Mouse (Mus musculus) regulatory T cell (primary cell): ENCODE measurements at regions not wholly inside any gene's neighbourhood (a gene's known extent, or its start where the extent isn't known, plus 50 kb on each side); places are given as distances from the start of the nearest gene placed in this dataset.
"Not testable (repeated sequence)": the region's sequence is repeated elsewhere in the genome, so short reads cannot be mapped to it uniquely, and the experiment has no call there.

Experiments used
- in situ Hi-C: fragments of 300-600 bp; cut with MboI, MseI; formaldehyde crosslinking; loops from one replicate; pipeline ENCODE4 v1.15.1; 2025; ENCODE audit warnings: high pct_unique_total_duplicates

DNA sequence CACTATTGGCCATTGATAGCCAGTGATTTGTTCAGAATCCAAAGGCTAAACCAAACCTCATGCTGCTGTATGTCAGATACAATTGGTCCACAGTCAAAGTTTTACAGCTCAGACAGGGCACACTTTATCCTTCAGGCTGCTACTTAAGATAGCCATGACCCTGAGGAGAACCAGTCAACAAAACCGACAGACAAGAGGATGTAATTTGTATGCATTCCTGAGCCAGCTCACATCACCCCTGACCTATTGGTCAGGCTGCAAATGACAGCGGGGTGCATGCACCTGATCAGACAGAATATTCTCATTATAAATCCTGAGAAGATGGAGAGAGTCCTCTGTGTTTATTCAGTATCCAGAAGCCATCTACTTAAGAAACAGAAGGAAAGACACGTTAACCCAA lies 315.5 kb upstream of the Pou3f2 start:
- in situ Hi-C loops = no loop called here

DNA sequence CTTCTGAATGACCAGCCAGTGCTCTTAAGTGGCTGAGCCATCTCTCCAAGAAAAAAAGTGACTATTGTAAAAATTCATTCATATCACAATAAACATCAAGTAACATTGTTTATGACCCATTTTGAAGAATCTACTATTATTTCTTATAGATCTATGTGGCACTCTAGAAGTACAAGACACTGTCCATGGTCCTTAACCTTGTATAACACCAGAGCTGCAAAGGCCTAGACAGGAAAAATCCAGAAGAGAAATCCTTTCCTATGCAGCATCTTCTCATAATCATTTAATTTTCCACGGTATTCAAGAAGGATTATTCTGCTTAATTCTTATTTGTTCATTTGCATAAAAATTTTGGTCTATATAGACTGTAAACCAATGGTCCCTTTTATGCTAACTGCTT lies 304.7 kb upstream of the Pou3f2 start:
- in situ Hi-C loops = no loop called here

DNA sequence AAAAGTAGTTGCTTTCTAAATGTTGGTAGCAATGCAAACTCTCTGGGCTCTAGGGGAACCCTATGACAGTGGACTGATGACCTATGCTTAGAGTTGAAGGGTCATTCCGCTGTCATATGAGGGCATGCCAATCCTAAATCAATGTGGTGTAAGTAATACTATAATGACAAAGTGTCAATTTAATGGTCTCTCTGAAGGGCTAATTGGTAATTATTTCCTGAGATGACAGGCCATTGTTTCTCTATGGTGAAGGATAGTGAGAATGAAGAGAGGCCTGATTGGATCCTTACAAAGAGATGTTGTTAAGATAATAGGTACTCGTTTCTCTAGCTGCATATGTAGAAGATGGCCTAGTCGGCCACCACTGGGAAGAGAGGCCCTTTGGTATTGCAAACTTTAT lies 299.7 kb upstream of the Pou3f2 start:
- in situ Hi-C loops = no loop called here

DNA sequence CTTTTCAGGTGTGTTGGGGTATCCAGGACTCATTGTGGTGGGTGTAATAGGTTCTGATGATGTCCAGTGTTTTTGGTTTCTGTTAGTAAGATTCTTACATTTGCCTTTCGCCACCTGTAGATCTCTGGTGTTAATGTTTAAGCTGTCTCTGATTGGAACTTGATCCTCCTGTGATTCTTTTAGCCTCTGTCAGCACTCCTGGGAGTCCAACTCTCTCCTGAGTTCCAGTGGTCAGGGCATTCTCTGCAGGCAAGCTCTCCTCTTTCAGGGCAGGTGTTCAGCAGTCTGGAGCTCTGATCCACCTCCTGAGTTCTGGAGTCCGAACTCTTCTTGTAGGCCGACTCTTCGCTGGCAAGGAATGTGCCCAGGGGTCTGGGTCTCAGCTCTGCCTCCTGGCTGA lies 274.9 kb upstream of the Pou3f2 start:
- in situ Hi-C loops = not testable (repeated sequence)
